Mouse (Mus musculus): ENCODE measurements around the gene Cfdp1. TPM values are rescaled to one million over a fixed set of nuclear protein-coding genes. Genes with fewer than 3 reads are reported as not detected.

The Cfdp1 gene
- polyA plus RNA-seq, 1 experiment from 2014 or later: 205 TPM

GRCm38 (mm10) chr8:111720115-111720544 is 134.0 kb downstream of the Cfdp1 start:
- Histone ChIP-seq H3K36me3 (ENCODE audit: control insufficient read depth, insufficient read depth, low read length) (peaks cover 4% of the 10 kb centered on the region; the same call in 1 of the 2 replicates), H3K4me1 (ENCODE audit: control insufficient read depth, insufficient read depth, low read length) (peaks cover 23% of the 10 kb centered on the region), H3K9ac (ENCODE audit: low read length) (no peak overlapping the region), H3K9me3 (ENCODE audit: control insufficient read depth, low read length) (no peaks in the 10 kb centered on the region), H3K4me3 (ENCODE audit: low read depth, low read length) (no peak overlapping the region), H3K4me2 (ENCODE audit: low read depth) (no peak overlapping the region), H3K27ac (ENCODE audit: low read depth, low read length) (no peak overlapping the region), H3K27me3 (ENCODE audit: control insufficient read depth, insufficient read depth, low read length) (no peaks in the 10 kb centered on the region)
- DNase-seq (ENCODE audit: low spot score): no peak
- no peak for ATAC-seq (ENCODE audit: insufficient read depth, low FRiP score, low TSS enrichment)
- WGBS: 76% methylated on average over 4 of the region's 4 CpGs

DNA sequence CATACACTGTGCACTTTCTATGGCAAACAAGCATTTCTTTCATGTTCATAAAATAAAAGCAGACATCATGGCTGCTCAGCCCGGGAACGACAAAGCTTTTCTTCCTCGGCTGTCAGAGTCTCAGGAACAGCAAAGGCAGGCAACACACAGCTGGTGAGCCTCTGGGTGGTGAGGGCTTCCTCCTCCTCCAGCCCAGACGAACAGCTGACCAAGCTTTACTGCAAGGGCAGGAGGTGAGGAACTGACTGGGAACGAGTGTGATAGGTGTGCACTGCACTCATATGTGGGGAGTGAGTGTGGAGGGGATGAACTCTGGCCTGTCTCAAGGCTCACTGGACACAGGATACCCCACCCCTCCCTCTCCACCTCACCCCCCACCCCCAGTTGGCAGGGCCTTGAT is 135.2 kb downstream of the Cfdp1 start:
- Histone ChIP-seq H3K9me3 (ENCODE audit: control insufficient read depth, low read length) (no peaks in the 10 kb centered on the region), H3K27ac (ENCODE audit: low read depth, low read length) (no peak overlapping the region)
- DNase-seq (ENCODE audit: low spot score): no peak

More for the DNA sequence above, 135.2 kb downstream of the Cfdp1 start:
- 64% methylated on average over 5 of the region's 5 CpGs for WGBS
- H3K4me3 ChIP-seq (ENCODE audit: low read depth, low read length): no peak overlapping the region
- H3K4me2 ChIP-seq (ENCODE audit: low read depth): no peak overlapping the region
- H3K4me1 ChIP-seq (ENCODE audit: control insufficient read depth, insufficient read depth, low read length): peaks cover 23% of the 10 kb centered on the region
- H3K9ac ChIP-seq (ENCODE audit: low read length): no peak overlapping the region
- no peak for ATAC-seq (ENCODE audit: insufficient read depth, low FRiP score, low TSS enrichment)
- H3K27me3 ChIP-seq (ENCODE audit: control insufficient read depth, insufficient read depth, low read length): no peaks in the 10 kb centered on the region
- peaks cover 7% of the 10 kb centered on the region for H3K36me3 ChIP-seq (ENCODE audit: control insufficient read depth, insufficient read depth, low read length)

Other genes with a start within 250 kb of the Cfdp1 start
- gene Ldhd, start 223.9 kb downstream of the Cfdp1 start, polyA plus RNA-seq (2014; fragmentation: Nextera tagmentation; extraction: Ambion mirVana): 0.15 and 0.21 TPM in 2 replicates
- 22.3 and 22.7 TPM in 2 replicates for gene Zfp1, start 210.9 kb downstream of the Cfdp1 start, polyA plus RNA-seq (2014; fragmentation: Nextera tagmentation; extraction: Ambion mirVana)
- gene Ctrb1, start 163.3 kb downstream of the Cfdp1 start, polyA plus RNA-seq (2014; fragmentation: Nextera tagmentation; extraction: Ambion mirVana): not detected in 2 replicates
- gene Bcar1, start 110.5 kb downstream of the Cfdp1 start, polyA plus RNA-seq (2014; fragmentation: Nextera tagmentation; extraction: Ambion mirVana): 60.3 and 62.5 TPM in 2 replicates
- gene Tmem170, start 22.5 kb upstream of the Cfdp1 start, polyA plus RNA-seq (2014; fragmentation: Nextera tagmentation; extraction: Ambion mirVana): 6.0 and 6.6 TPM in 2 replicates
- gene Chst5, start 56.2 kb upstream of the Cfdp1 start, polyA plus RNA-seq (2014; fragmentation: Nextera tagmentation; extraction: Ambion mirVana): 3.2 and 4.3 TPM in 2 replicates
- 15.3 and 15.7 TPM in 2 replicates for gene Tmem231, start 79.6 kb upstream of the Cfdp1 start, polyA plus RNA-seq (2014; fragmentation: Nextera tagmentation; extraction: Ambion mirVana)
- gene Gabarapl2, start 86.4 kb upstream of the Cfdp1 start, polyA plus RNA-seq (2014; fragmentation: Nextera tagmentation; extraction: Ambion mirVana): 314 and 318 TPM in 2 replicates
- gene Adat1, start 138.0 kb upstream of the Cfdp1 start, polyA plus RNA-seq (2014; fragmentation: Nextera tagmentation; extraction: Ambion mirVana): 8.7 and 10.1 TPM in 2 replicates
- gene Kars, start 157.0 kb upstream of the Cfdp1 start, polyA plus RNA-seq (2014; fragmentation: Nextera tagmentation; extraction: Ambion mirVana): 249 and 267 TPM in 2 replicates
- gene Terf2ip, start 157.1 kb upstream of the Cfdp1 start, polyA plus RNA-seq (2014; fragmentation: Nextera tagmentation; extraction: Ambion mirVana): 28.7 and 35.4 TPM in 2 replicates
- gene Gm6793, start 160.7 kb upstream of the Cfdp1 start, polyA plus RNA-seq (2014; fragmentation: Nextera tagmentation; extraction: Ambion mirVana): 0.78 and 0.92 TPM in 2 replicates